Mouse (Mus musculus) E14TG2a.4 (cell line): ENCODE data around the gene Samd14.
"Not testable (repeated sequence)": the region's sequence is repeated elsewhere in the genome, so short reads cannot be mapped to it uniquely, and the experiment has no call there.

Experiments
- H3K27me3 ChIP-seq: 2 replicates; pipeline ENCODE4 v1.6.1; 2014; ENCODE audit warnings: low read length, control low read depth; ENCODE audit not compliant: insufficient read depth
- H3K36me3 ChIP-seq: 2 replicates; pipeline ENCODE4 v1.6.1; 2014; ENCODE audit warnings: low read length, control low read depth; ENCODE audit not compliant: insufficient read depth
- H3K4me1 ChIP-seq: replicated peaks from 2 replicates; pipeline ENCODE4 v1.6.1; 2014; ENCODE audit warnings: low read depth, low read length, control low read depth
- H3K4me3 ChIP-seq: replicated peaks from 2 replicates; pipeline ENCODE4 v1.5.1; 2014; ENCODE audit warnings: mild to moderate bottlenecking, low read length
- H3K9me3 ChIP-seq: 2 replicates; pipeline ENCODE4 v1.6.1; 2014; ENCODE audit warnings: low read length, control low read depth
- CTCF ChIP-seq: conservative IDR thresholded peaks from 2 replicates; pipeline ENCODE4 v1.5.1; 2014; ENCODE audit warnings: low read length
- NANOG ChIP-seq: IDR thresholded peaks from 2 replicates; pipeline ENCODE4 v1.6.1; 2014; ENCODE audit warnings: borderline replicate concordance, low read length, mixed read lengths
- POU5F1 ChIP-seq: IDR thresholded peaks from 2 replicates; pipeline ENCODE4 v1.6.1; 2014; ENCODE audit warnings: low read length, borderline replicate concordance

Gene Samd14

DNA sequence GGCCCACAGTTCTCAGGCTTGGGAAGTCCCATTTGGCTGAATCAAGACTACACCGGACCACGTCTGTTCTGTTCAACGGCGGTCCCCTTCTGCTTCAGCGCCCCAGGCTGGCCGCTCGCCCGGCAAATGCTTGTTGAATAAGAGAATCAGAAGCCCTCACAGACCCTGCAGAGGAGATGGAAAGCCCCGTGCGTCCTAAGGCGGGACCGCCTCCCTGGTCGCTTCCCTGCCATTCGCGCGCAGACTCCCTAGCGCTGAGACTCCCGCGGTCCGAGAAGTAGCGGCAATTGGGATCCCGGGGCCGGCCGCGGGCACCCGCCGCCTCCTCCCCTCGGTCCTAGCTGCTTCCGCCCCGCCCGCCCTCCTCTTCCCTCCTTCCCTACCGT lies at the start of gene Samd14:
Samd14 (plus strand) TSS at position 251 of the 386 bp plus-strand sequence.
- Histone ChIP-seq H3K4me3 (peak within 1 kb of the TSS; percentile 74), H3K4me1 (peaks cover 47% of the 10 kb centered on the region), H3K9me3 (0 out of 2 replicates have a peak, but pooled peaks cover 5% of the 10 kb centered on the region), H3K27me3 (peaks cover 71% of the 10 kb centered on the region), H3K36me3 (peaks cover 16% of the 10 kb centered on the region)
- no peak for TF ChIP-seq NANOG
- no peak for TF ChIP-seq CTCF
- TF ChIP-seq POU5F1: no peak

DNA sequence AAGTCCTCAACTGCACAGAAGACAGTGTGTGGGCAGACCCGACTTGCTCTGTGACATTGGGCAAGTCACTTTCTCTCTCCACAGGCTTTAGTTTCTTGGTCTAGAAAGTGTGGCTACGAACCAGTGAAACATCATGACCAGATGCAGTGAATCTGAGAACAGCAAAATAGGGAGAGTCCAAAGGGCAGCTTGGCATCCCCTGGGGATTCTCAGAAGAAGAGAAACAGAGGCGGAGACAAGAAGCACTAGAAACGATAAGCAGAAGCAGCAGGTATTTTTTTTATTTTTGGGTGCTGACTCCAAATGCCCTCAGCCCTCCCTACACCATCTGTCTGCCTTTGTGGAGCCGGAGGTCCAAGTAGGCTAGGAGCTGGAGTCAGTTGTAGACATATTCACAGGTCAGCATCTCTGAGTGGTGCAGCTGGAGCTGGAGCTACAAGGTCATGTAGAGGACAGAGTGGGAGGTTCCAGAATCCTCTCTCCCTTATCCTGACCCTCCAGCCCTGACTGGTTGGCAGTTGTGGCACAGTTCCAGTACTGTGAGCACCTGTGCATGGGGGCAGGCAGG lies 47.1 kb upstream of the Samd14 start:
- H3K9me3 ChIP-seq: no peaks in the 10 kb centered on the region
- no peak for TF ChIP-seq NANOG
- no peak for TF ChIP-seq CTCF
- TF ChIP-seq POU5F1: no peak

DNA sequence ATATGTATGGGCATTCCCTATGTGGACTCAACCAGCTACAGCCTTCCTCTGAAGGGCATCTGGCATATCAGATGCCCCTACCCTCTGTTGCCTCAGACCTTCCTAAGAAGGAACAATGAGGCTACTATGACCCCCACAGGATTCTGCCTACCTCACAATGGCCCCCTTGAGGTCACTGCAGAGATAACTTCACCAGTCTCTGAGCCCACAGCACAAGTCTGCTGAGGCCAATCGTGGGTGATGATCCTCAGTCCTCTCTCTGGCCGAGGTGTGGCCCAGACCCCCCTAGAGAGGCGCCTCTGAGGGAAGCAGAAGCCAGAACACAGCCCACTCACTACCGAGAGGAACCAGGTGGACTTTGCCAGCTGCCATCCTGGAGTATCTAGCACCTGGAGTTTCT lies 42.3 kb upstream of the Samd14 start, which contains the start of gene Hils1:
Hils1 (plus strand) TSS at position 175 of the 400 bp plus-strand sequence.
- H3K4me3 ChIP-seq: no peak within 1 kb of the TSS
- H3K36me3 ChIP-seq: no peaks in the 10 kb centered on the region
- peaks cover 53% of the 10 kb centered on the region for H3K4me1 ChIP-seq
- H3K9me3 ChIP-seq: no peaks in the 10 kb centered on the region
- TF ChIP-seq CTCF (0 out of 2 replicates have a peak, but pooled peaks have one; percentile 2), POU5F1 (no peak), NANOG (no peak)
- peaks cover 43% of the 10 kb centered on the region for H3K27me3 ChIP-seq

More for the DNA sequence above, 47.1 kb upstream of the Samd14 start:
- no peak overlapping the region for H3K4me3 ChIP-seq
- peaks cover 63% of the 10 kb centered on the region for H3K4me1 ChIP-seq
- H3K36me3 ChIP-seq: no peaks in the 10 kb centered on the region
- H3K27me3 ChIP-seq: peaks cover 4% of the 10 kb centered on the region; the same call in 1 of the 2 replicates

DNA sequence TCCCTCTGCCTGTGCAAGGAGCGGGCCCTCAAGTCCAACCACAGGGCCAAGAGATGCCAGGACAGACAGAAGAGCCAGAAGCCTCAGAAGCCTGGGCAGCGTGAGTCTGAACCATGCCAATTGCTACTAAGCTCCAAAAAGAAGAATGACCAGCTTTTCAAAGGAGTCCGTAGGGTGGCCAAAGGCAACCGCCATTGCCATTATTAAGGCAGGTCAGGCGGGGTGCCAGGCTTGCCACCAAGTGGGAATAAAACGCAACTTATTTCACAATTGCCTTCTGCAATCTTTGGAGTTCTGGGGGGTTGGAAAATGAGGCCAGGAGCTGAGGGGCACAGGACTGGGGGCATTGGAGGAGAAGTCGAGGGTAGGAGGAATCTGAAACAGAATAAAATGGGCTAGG lies 41.5 kb upstream of the Samd14 start:
- Histone ChIP-seq H3K36me3 (no peaks in the 10 kb centered on the region), H3K4me3 (no peak overlapping the region), H3K4me1 (peaks cover 46% of the 10 kb centered on the region), H3K27me3 (peaks cover 47% of the 10 kb centered on the region), H3K9me3 (no peaks in the 10 kb centered on the region)
- TF ChIP-seq CTCF: no peak
- no peak for TF ChIP-seq NANOG
- TF ChIP-seq POU5F1: no peak

DNA sequence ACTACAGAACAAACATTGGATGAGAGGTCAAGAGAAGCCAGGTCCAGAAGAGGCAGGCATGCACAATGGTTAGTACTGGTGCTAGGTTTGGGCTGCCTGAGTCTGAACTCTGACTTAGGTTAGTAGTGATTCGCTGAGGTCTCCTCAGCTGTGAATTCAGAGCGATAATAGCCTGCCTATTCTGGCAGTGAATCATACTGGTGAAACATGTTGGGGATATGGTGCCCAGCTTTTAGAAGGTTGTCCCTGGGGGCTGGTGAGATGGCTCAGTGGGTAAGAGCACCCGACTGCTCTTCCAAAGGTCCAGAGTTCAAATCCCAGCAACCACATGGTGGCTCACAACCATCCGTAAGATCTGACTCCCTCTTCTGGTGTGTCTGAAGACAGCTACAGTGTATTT lies 40.0 kb upstream of the Samd14 start:
- H3K9me3 ChIP-seq, H3K36me3 ChIP-seq, H3K4me3 ChIP-seq: not testable (repeated sequence)
- peaks cover 32% of the 10 kb centered on the region for H3K4me1 ChIP-seq
- H3K27me3 ChIP-seq: peaks cover 47% of the 10 kb centered on the region

DNA sequence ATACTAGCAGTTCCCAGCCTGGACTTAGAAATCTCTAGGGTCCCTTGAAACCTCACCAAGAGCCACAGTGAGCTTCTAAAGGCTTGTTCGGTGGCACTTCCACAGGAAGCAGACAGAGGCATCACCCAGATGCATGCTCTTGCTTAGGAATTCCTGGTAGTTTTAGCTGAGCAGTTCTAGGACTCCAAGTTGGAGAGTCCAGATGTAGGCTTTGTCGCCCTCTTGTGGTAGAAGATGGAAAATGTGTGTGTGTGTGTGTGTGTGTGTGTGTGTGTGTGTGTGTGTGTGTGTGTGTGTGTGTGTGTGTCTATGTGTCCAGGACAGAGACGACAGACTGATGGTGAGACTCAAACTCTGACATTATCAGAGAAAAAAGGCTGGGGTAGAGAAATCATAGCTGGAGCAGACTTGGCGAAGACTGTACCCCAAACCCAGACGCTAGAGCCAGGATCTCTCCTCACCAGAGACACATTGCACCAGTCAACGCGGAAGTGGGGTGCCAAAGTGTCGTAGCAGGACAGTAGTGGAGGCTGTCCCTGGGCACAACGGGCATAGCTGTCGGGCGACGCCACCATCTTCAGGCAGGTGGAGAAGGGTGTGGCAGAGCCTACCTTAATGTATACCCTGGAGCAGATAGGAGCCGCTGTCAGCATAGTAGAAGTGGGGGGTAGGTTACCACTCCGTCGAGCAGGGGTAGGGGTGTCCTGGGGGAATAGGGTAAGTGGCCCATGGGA lies 39.3 kb upstream of the Samd14 start:
- no peak overlapping the region for H3K4me3 ChIP-seq
- TF ChIP-seq CTCF (peak; percentile 34; the same call in 1 of the 2 replicates), POU5F1 (no peak), NANOG (no peak)
- H3K9me3 ChIP-seq: no peaks in the 10 kb centered on the region
- H3K4me1 ChIP-seq: peaks cover 28% of the 10 kb centered on the region
- peaks cover 47% of the 10 kb centered on the region for H3K27me3 ChIP-seq
- H3K36me3 ChIP-seq: no peaks in the 10 kb centered on the region

DNA sequence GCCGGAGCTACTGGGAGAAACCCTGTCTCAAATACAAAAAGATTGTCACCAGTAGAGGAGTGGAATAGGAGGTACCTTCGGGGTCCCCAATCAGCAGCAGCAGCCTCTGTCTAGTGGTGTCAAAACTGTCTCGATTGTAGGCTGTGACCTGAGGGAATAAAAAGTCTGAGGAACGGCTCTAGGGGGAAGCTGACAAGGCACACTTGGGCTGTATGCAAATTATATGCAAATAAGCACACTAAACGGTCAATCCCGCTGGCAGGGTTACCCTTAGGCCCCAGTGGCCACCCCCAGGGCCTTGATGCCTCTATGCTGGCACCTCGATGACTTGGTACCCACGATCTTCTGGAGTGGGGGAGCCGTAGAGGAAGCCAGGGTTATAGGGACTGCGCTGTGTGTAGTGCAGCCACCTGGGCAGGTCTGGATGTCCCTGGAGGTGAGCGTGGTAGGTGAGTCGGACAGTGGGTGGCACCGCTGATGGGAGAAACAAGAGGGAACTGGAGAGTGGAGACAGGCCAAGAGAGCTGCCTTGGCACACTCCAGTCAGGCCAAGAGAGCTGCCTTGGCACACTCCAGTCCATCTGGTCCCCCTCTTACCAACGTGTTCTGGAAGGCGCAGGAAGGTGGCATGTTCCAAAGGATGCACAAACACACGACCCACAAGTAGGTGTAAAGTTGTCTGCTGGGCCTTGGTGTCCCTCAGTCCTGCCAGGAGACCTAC lies 37.6 kb upstream of the Samd14 start:
- Histone ChIP-seq H3K4me3 (no peak overlapping the region), H3K36me3 (no peaks in the 10 kb centered on the region), H3K9me3 (no peaks in the 10 kb centered on the region), H3K27me3 (peaks cover 47% of the 10 kb centered on the region), H3K4me1 (peaks cover 24% of the 10 kb centered on the region)
- TF ChIP-seq POU5F1 (no peak), NANOG (no peak), CTCF (no peak)

DNA sequence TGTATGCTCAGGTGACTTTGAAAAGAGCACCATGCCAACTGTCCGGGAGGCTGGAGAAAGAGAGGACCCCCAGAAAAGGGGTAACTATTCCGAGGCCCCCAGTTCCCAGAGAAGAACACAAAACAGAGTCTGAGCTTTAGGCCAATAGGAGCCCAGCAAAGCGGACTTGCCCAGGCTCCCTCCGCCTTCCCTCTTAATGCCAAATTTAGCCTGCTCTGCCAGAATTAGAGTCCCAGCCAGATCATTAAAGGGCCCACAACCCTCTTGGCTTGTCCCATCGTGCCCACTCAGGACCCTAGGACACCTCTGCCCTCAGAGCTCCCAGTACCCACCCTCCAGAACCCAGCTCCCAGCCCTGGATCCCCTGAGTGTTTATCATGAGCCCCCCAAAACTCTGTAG lies 36.8 kb upstream of the Samd14 start:
- Histone ChIP-seq H3K4me1 (peaks cover 19% of the 10 kb centered on the region), H3K9me3 (no peaks in the 10 kb centered on the region), H3K36me3 (no peaks in the 10 kb centered on the region), H3K27me3 (peaks cover 42% of the 10 kb centered on the region), H3K4me3 (no peak overlapping the region)
- TF ChIP-seq POU5F1 (no peak), CTCF (no peak), NANOG (no peak)
